Mouse (Mus musculus) CH12F3 (cell line): Measurements from ENCODE around the gene Col4a2.

Experiments used
- in situ Hi-C: fragments of 300-500 bp; cut with MboI; formaldehyde crosslinking; loops from 2 replicates; pipeline ENCODE4 v1.14.3; 2020; ENCODE audit warnings: low sequenced_read_pairs

The Col4a2 gene

GRCm38 (mm10) chr8:11322724-11323585 is 10.3 kb downstream of the Col4a2 start:
- in situ Hi-C loops: no loop called here

- in situ Hi-C loops: no loop called here
These were observed 11.1 kb downstream of the Col4a2 start for GRCm38 (mm10) chr8:11323681-11324080.

DNA sequence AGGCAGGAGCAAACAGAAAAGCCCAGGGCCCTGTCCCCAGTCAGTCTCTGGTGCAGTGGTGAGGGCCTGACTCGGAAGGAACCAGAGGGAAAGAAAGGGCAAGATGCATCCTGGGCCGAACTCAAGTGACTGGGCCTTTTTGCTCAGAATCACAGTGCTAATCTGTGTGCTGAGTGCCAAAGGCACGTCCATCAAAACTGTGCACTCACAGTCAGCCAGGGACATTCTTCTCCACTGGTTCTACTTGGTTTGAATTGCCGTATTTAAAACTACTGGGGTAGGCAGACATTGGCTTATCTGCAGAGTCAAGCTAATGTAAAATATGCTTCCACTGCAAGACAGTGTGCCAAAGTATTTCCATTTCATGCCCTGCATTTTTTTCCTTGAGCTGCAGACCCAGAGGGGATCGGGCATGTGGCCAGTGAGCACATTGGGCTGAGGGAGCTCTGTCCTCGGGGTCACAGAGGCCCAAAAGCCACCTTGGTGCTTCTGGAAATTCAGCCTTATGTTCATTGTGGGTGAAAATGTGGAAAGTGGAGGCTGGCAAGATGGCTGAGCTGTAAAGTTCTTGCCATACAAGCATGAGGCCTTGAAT is 12.3 kb downstream of the Col4a2 start:
- in situ Hi-C loops: no loop called here

- in situ Hi-C loops: no loop called here
These were observed 14.7 kb downstream of the Col4a2 start for GRCm38 (mm10) chr8:11327298-11327697.

DNA sequence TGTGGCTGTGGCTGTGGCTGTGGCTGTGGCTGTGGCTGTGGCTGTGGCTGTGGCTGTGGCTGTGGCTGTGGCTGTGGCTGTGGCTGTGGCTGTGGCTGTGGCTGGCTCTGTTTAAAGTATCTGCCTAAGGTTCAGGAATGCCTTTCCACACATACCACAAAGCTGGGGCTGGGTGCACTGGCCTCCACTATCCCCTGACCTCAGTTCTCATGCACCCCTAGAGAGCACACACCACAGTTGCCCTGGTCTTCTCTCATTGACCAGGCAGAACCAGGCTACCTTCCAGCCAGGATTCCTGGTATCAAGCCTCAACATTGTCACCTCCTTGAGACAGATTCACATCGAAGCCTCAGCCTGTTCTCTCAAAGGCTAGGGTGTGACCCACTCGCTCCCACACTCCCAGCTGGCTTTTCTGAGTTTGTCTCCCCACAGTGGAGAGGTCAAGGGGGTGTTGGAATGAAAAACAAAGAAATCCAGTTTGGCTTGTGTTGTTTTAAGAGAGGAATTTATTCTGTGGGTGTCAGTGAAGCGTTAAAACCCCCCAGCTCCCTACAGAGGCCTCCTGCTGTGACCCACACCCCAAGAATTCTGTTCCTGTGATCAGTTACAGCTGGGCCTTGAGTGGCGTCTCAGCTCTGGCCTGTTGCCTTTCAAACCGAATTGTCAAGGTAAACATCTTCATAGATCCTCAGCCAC is 15.3 kb downstream of the Col4a2 start:
- in situ Hi-C loops: no loop called here

DNA sequence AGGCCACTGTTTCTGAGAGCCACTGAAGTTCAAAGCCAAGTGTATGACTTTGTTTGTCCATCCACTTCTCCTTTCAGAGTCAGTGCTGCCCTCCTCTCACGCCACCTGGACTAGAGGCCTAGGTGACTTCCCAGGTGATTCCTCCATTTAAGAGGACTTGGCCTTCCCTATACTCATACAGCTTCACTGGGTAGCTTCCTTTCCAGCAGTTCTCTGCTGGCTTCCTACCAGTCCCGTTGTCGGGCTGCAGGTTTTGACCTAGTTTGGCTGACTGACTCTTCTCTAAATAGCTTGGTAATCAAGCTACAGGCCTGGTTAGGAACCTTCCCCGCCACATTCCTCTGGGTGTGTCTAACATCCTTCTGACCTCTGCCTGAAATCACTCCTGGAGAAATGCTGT is 19.0 kb downstream of the Col4a2 start:
- in situ Hi-C loops: no loop called here

DNA sequence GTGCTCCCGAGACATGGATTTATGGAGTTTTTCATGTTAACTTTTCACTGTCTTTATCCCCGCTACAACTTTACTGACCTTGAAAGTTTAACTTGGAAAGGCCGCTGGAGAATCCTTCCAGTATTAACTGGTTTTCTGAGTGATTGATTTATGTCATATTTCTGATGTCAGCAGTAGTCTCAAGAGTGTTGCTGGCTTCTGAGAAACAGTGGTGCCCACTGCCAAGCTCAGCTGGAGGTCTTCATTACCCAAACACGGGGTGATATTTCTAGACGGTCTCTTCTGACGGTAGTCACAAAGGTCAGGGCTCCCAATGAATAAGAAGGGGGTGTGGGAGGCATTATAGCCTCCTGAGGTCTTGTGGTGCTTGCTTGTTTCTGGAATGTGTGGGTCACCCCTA is 21.1 kb downstream of the Col4a2 start:
- in situ Hi-C loops: no loop called here

DNA sequence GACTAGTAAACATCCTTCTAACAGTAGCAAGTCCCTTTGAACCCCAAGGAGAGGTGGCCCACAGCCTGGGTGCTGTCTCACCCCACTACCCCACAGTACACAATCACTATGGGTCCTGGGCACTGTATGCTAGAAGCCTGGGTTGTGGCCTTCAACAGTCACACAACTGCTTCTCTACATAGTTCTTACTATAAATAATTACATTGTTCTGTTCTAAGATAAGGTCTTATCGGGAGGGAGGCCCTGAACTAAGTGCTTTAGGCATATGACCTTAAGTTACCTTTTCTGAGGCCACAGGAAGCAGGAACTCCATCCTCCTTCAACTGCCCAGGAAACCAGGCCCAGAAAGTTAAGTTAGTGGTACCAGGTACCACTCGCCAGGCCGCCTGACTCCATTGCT is 21.9 kb downstream of the Col4a2 start:
- in situ Hi-C loops: no loop called here

DNA sequence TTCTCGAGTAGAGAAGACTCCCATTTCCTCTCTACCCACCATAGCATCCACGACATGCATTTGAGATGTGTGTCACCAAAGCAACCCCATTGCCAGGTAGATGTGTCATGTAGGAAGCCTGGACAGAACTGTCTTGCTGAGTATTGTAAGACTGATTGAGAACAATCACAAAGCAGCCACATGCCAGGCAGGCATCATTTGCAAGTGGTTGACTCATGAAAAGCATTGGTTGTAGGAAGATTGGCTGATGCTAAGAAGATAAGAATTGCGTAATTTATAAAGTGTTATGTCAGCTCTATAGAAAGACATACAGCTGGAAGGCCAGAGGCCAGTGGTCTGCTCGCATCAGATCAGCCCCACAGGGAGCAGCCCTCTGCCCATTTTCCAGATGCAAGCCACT is 22.6 kb downstream of the Col4a2 start:
- in situ Hi-C loops: no loop called here

GRCm38 (mm10) chr8:11336346-11336745 is 23.7 kb downstream of the Col4a2 start:
- in situ Hi-C loops: no loop called here

- in situ Hi-C loops: no loop called here
These were observed 25.0 kb downstream of the Col4a2 start for GRCm38 (mm10) chr8:11337642-11338041.

GRCm38 (mm10) chr8:11338507-11338906 is 25.9 kb downstream of the Col4a2 start:
- in situ Hi-C loops: no loop called here

GRCm38 (mm10) chr8:11340310-11341110 is 27.9 kb downstream of the Col4a2 start:
- in situ Hi-C loops: no loop called here

DNA sequence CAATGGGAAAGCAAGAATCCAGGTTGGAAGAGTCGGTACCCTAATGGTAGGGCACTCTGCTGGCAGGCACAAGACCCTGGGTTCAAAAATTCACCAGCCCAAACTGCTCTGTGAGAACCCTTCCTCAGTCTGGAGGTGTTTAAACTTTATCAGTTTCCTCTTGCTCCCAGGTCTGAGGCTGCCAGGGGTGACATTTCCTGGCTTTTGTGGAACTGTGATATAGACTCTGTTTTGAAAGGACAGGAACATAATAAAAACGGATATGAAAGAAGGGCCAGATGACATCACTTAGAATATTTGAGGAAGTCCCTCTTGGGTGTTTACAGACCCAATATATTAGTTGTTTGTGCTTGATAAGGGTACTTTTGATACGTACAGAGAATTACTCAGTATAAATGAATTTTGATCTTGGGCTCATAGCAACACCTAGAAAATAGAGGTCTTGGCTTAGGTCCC is 28.5 kb downstream of the Col4a2 start:
- in situ Hi-C loops: no loop called here

DNA sequence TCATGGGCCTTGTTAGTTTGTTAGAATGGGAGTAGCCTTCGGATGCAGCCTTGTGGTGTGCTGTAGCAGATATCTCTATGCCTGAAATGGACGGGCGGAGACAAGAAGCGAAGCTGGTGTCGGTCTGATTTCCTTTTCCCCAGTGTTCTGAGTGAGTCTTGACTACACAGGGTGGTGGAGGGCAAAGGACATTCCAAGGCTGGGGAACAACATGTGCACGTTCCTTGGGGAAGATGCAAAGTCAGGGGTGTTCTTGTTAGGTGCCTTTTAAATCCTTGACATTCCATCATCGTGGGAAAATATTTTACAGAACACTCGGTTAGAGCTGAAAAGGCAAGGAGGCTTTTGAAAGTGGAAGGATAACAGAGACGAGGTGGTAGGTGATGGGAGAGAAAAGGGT is 31.9 kb downstream of the Col4a2 start:
- in situ Hi-C loops: no loop called here

DNA sequence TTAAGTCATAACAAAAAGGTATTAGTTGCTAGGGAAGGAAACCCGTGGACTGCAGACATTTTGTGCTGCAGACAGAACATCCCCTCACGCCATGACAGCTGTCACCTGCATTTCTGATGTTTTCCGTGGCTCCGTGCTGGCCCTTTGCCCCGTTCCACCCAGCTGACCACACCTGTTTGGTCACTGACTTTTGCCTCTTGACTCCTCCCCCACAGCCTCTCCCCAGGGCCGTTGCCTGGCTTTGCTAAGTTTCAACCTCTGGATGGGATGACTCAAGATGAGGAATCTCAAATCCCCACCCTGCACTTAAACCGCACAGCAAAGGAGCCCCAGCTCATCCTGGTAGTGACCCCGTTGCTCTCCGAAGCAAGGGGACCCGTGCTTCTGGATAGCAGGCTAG is 33.6 kb downstream of the Col4a2 start:
- in situ Hi-C loops: no loop called here

GRCm38 (mm10) chr8:11347699-11348098 is 35.1 kb downstream of the Col4a2 start:
- in situ Hi-C loops: no loop called here

GRCm38 (mm10) chr8:11348622-11349021 is 36.0 kb downstream of the Col4a2 start:
- in situ Hi-C loops: no loop called here

- in situ Hi-C loops: no loop called here
These were observed 38.8 kb downstream of the Col4a2 start for GRCm38 (mm10) chr8:11351355-11351754.

- in situ Hi-C loops: no loop called here
These were observed 39.9 kb downstream of the Col4a2 start for GRCm38 (mm10) chr8:11352514-11352913.
